Mouse (Mus musculus) liver, adult 2 months (tissue): ENCODE results near the gene Lcmt2.

Experiments used
- CTCF ChIP-seq: fragments of 200-500 bp; IDR thresholded peaks from 2 replicates; pipeline ENCODE4 v1.5.1; 2011; ENCODE audit warnings: low read depth, low read length, control low read depth
- POLR2A ChIP-seq: fragments of 200-500 bp; IDR thresholded peaks from 2 replicates; pipeline ENCODE4 v1.6.1; 2011; ENCODE audit warnings: low read length, control low read depth; ENCODE audit not compliant: insufficient read depth; ENCODE audit errors: extremely low read depth

DNA sequence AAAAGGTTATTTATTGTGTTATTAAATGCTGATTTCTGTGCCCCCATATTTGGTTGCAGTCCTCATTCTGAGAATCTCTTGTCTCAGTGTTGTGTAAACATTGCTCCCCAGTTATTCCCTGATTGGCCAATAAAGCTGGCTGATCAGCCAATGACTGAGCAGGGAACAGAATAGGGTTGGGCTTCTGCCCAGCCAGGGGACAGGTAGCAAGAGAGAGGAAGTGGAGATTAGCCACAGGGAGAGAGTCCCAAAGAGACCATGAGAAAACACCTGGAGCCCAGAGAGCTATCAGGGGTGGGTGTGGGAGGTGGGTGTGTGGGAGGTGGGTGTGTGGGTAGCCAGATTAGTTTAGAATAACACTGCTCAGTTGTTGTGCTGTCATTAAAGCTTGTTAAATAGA, 34.5 kb downstream of the Lcmt2 start:
- TF ChIP-seq POLR2A: no peak
- TF ChIP-seq CTCF: no peak
